Mouse (Mus musculus) limb, embryonic 10.5 days (tissue): ENCODE measurements at regions not wholly inside any gene's neighbourhood (a gene's known extent, or its start where the extent isn't known, plus 50 kb on each side); places are given as distances from the start of the nearest gene placed in this dataset.

ENCODE experiments used
- DNase-seq: peaks from one replicate; pipeline ENCODE4 v3.0.0-alpha.2; 2017; ENCODE audit warnings: low spot score
- H3K27ac ChIP-seq: fragments of 300-500 bp; sonication (generic); 2 replicates; pipeline ENCODE4 v1.5.1; 2016; ENCODE audit warnings: mild to moderate bottlenecking
- H3K27me3 ChIP-seq: fragments of 300-500 bp; sonication (generic); 2 replicates; pipeline ENCODE4 v1.6.1; 2016; ENCODE audit warnings: low read depth, mild to moderate bottlenecking; ENCODE audit not compliant: poor library complexity, severe bottlenecking
- H3K36me3 ChIP-seq: fragments of 300-500 bp; sonication (generic); 2 replicates; pipeline ENCODE4 v1.6.1; 2016; ENCODE audit warnings: mild to moderate bottlenecking, moderate library complexity
- H3K4me1 ChIP-seq: fragments of 300-500 bp; sonication (generic); 2 replicates; pipeline ENCODE4 v1.6.1; 2016
- H3K4me3 ChIP-seq: fragments of 300-500 bp; sonication (generic); 2 replicates; pipeline ENCODE4 v1.5.1; 2016; ENCODE audit warnings: mild to moderate bottlenecking, moderate library complexity
- H3K9me3 ChIP-seq: fragments of 300-500 bp; sonication (generic); replicated peaks from 2 replicates; pipeline ENCODE4 v1.6.1; 2016; ENCODE audit warnings: mild to moderate bottlenecking
- WGBS: fragments of 180-500 bp; shearing (Covaris S2); methylation state at CpG from one replicate; pipeline ENCODE4 v1.1.7; 2016; 5-methylcytosine and 5-hydroxymethylcytosine counted together

GRCm38 (mm10) chr5:106002330-106002729, 126.0 kb downstream of the Zfp326 start:
- WGBS, result 37% methylated on average over 7 of the region's 7 CpGs
- H3K9me3 ChIP-seq, result no peaks in the 10 kb centered on the region

GRCm38 (mm10) chr5:105994218-105994617, 117.9 kb downstream of the Zfp326 start:
- no peaks in the 10 kb centered on the region for H3K9me3 ChIP-seq
- 93% methylated on average over 1 of the region's 1 CpGs for WGBS

More at GRCm38 (mm10) chr5:106002330-106002729, 126.0 kb downstream of the Zfp326 start:
- Histone ChIP-seq H3K4me1 (peaks cover 9% of the 10 kb centered on the region; the same call in 1 of the 2 replicates), H3K36me3 (no peaks in the 10 kb centered on the region), H3K27ac (no peak overlapping the region), H3K4me3 (no peak overlapping the region), H3K27me3 (peaks cover 10% of the 10 kb centered on the region; the same call in 1 of the 2 replicates)
- DNase-seq, result no peak

GRCm38 (mm10) chr5:105993066-105993760, 116.8 kb downstream of the Zfp326 start:
- DNase-seq, result no peak
- WGBS, result 73% methylated on average over 15 of the region's 15 CpGs
- H3K9me3 ChIP-seq, result no peaks in the 10 kb centered on the region
- no peak overlapping the region for H3K27ac ChIP-seq
- no peaks in the 10 kb centered on the region for H3K4me1 ChIP-seq
- no peaks in the 10 kb centered on the region for H3K27me3 ChIP-seq
- no peaks in the 10 kb centered on the region for H3K36me3 ChIP-seq
- no peak overlapping the region for H3K4me3 ChIP-seq

More at GRCm38 (mm10) chr5:105994218-105994617, 117.9 kb downstream of the Zfp326 start:
- Histone ChIP-seq H3K36me3 (no peaks in the 10 kb centered on the region), H3K4me1 (no peaks in the 10 kb centered on the region), H3K4me3 (no peak overlapping the region), H3K27me3 (no peaks in the 10 kb centered on the region), H3K27ac (no peak overlapping the region)
- no peak for DNase-seq

- DNase-seq, result no peak
- Histone ChIP-seq H3K27me3 (no peaks in the 10 kb centered on the region), H3K9me3 (no peaks in the 10 kb centered on the region), H3K4me1 (no peaks in the 10 kb centered on the region), H3K27ac (no peak overlapping the region), H3K36me3 (no peaks in the 10 kb centered on the region), H3K4me3 (no peak overlapping the region)
- 87% methylated on average over 12 of the region's 12 CpGs for WGBS
Measured at GRCm38 (mm10) chr5:105990777-105991176, 114.4 kb downstream of the Zfp326 start.

- Histone ChIP-seq H3K9me3 (no peaks in the 10 kb centered on the region), H3K4me3 (no peak overlapping the region), H3K4me1 (no peaks in the 10 kb centered on the region), H3K27ac (no peak overlapping the region), H3K36me3 (no peaks in the 10 kb centered on the region), H3K27me3 (no peaks in the 10 kb centered on the region)
- DNase-seq, result no peak
- 41% methylated on average over 7 of the region's 7 CpGs for WGBS
Measured at GRCm38 (mm10) chr5:105986401-105986800, 110.0 kb downstream of the Zfp326 start.

GRCm38 (mm10) chr5:105983131-105983530, 106.8 kb downstream of the Zfp326 start:
- DNase-seq, result peak; percentile 14
- Histone ChIP-seq H3K4me3 (no peak overlapping the region), H3K27ac (no peak overlapping the region), H3K27me3 (no peaks in the 10 kb centered on the region), H3K36me3 (no peaks in the 10 kb centered on the region), H3K9me3 (no peaks in the 10 kb centered on the region), H3K4me1 (no peaks in the 10 kb centered on the region)
- 83% methylated on average over 5 of the region's 5 CpGs for WGBS

GRCm38 (mm10) chr5:105976746-105977145, 100.4 kb downstream of the Zfp326 start:
- peaks cover 16% of the 10 kb centered on the region for H3K4me1 ChIP-seq
- no peak overlapping the region for H3K4me3 ChIP-seq
- no peak overlapping the region for H3K27ac ChIP-seq
- peak; percentile 11 for DNase-seq
- 92% methylated on average over 5 of the region's 5 CpGs for WGBS
- no peaks in the 10 kb centered on the region for H3K27me3 ChIP-seq
- H3K9me3 ChIP-seq, result no peaks in the 10 kb centered on the region
- H3K36me3 ChIP-seq, result no peaks in the 10 kb centered on the region

- Histone ChIP-seq H3K27me3 (no peaks in the 10 kb centered on the region), H3K36me3 (no peaks in the 10 kb centered on the region), H3K27ac (peak overlapping the region; percentile 58), H3K4me3 (peak overlapping the region; percentile 36; the same call in 1 of the 2 replicates), H3K4me1 (peaks cover 23% of the 10 kb centered on the region), H3K9me3 (no peaks in the 10 kb centered on the region)
- 70% methylated on average over 5 of the region's 5 CpGs for WGBS
- DNase-seq, result no peak
Measured at GRCm38 (mm10) chr5:105976076-105976475, 99.7 kb downstream of the Zfp326 start.

- no peaks in the 10 kb centered on the region for H3K27me3 ChIP-seq
- WGBS, result 49% methylated on average over 21 of the region's 21 CpGs
- peak overlapping the region; percentile 58 for H3K27ac ChIP-seq
- H3K36me3 ChIP-seq, result no peaks in the 10 kb centered on the region
- DNase-seq, result peak; percentile 46
- peak overlapping the region; percentile 36 for H3K4me3 ChIP-seq
- H3K9me3 ChIP-seq, result no peaks in the 10 kb centered on the region
- peaks cover 25% of the 10 kb centered on the region for H3K4me1 ChIP-seq
Measured at GRCm38 (mm10) chr5:105975275-105976011, 99.1 kb downstream of the Zfp326 start.

GRCm38 (mm10) chr5:105974576-105975177, 98.3 kb downstream of the Zfp326 start:
- H3K27ac ChIP-seq, result no peak overlapping the region
- DNase-seq, result peak; percentile 29

More at GRCm38 (mm10) chr5:105974576-105975177, 98.3 kb downstream of the Zfp326 start:
- Histone ChIP-seq H3K9me3 (no peaks in the 10 kb centered on the region), H3K36me3 (no peaks in the 10 kb centered on the region), H3K27me3 (no peaks in the 10 kb centered on the region), H3K4me3 (no peak overlapping the region), H3K4me1 (peaks cover 33% of the 10 kb centered on the region)
- WGBS, result 85% methylated on average over 18 of the region's 18 CpGs
